Mouse (Mus musculus): Measurements from ENCODE around the gene Snx7. TPM values are rescaled to one million over a fixed set of nuclear protein-coding genes. Genes with fewer than 3 reads are reported as not detected.

Gene Snx7
- polyA plus RNA-seq, 1 experiment = 53.9 TPM

GRCm38 (mm10) chr3:117851278-117852053, 17.3 kb downstream of the Snx7 start:
- H3K36me3 ChIP-seq (ENCODE audit: control insufficient read depth, insufficient read depth, low read length) = no peaks in the 10 kb centered on the region
- 90% methylated on average over 18 of the region's 18 CpGs for WGBS
- no peak for DNase-seq
- H3K4me1 ChIP-seq (ENCODE audit: control insufficient read depth, insufficient read depth, low read length) = peaks cover 1% of the 10 kb centered on the region; the same call in 1 of the 2 replicates
- no peaks in the 10 kb centered on the region for H3K27me3 ChIP-seq (replicated peaks; ENCODE audit: control insufficient read depth, insufficient read depth, low read length)
- TF ChIP-seq CTCF (conservative IDR thresholded peaks at IDR 0.05; ENCODE audit: insufficient read depth, insufficient read length, low read depth, low read length) = no peak
- TF ChIP-seq POLR2A (IDR thresholded peaks at IDR 0.05; ENCODE audit: low read depth, low read length) = no peak
- no peak overlapping the region for H3K27ac ChIP-seq (ENCODE audit: insufficient read depth, low read depth, low read length)
- H3K4me3 ChIP-seq (ENCODE audit: insufficient read depth, low read depth, low read length) = no peak overlapping the region

- no peak for TF ChIP-seq CTCF (conservative IDR thresholded peaks at IDR 0.05; ENCODE audit: insufficient read depth, insufficient read length, low read depth, low read length)
- no peak for TF ChIP-seq POLR2A (IDR thresholded peaks at IDR 0.05; ENCODE audit: low read depth, low read length)
- no peak for DNase-seq
- no peak overlapping the region for H3K4me3 ChIP-seq (ENCODE audit: insufficient read depth, low read depth, low read length)
- H3K4me1 ChIP-seq (ENCODE audit: control insufficient read depth, insufficient read depth, low read length) = no peaks in the 10 kb centered on the region
- H3K27me3 ChIP-seq (replicated peaks; ENCODE audit: control insufficient read depth, insufficient read depth, low read length) = no peaks in the 10 kb centered on the region
- WGBS = 78% methylated on average over 6 of the region's 6 CpGs
- H3K36me3 ChIP-seq (ENCODE audit: control insufficient read depth, insufficient read depth, low read length) = peaks cover 1% of the 10 kb centered on the region; the same call in 1 of the 2 replicates
- H3K27ac ChIP-seq (ENCODE audit: insufficient read depth, low read depth, low read length) = no peak overlapping the region
Observed at GRCm38 (mm10) chr3:117848866-117849265, 19.9 kb downstream of the Snx7 start.

GRCm38 (mm10) chr3:117842658-117843057, 26.1 kb downstream of the Snx7 start:
- TF ChIP-seq CTCF (conservative IDR thresholded peaks at IDR 0.05; ENCODE audit: insufficient read depth, insufficient read length, low read depth, low read length) (no peak), POLR2A (IDR thresholded peaks at IDR 0.05; ENCODE audit: low read depth, low read length) (no peak)
- Histone ChIP-seq H3K27me3 (replicated peaks; ENCODE audit: control insufficient read depth, insufficient read depth, low read length) (no peaks in the 10 kb centered on the region), H3K36me3 (ENCODE audit: control insufficient read depth, insufficient read depth, low read length) (peaks cover 1% of the 10 kb centered on the region; the same call in 1 of the 2 replicates), H3K4me1 (ENCODE audit: control insufficient read depth, insufficient read depth, low read length) (no peaks in the 10 kb centered on the region), H3K27ac (ENCODE audit: insufficient read depth, low read depth, low read length) (no peak overlapping the region), H3K4me3 (ENCODE audit: insufficient read depth, low read depth, low read length) (no peak overlapping the region)
- WGBS = 84% methylated on average over 1 of the region's 1 CpGs
- no peak for DNase-seq

- Histone ChIP-seq H3K36me3 (ENCODE audit: control insufficient read depth, insufficient read depth, low read length) (peaks cover 5% of the 10 kb centered on the region), H3K4me3 (ENCODE audit: insufficient read depth, low read depth, low read length) (no peak overlapping the region), H3K27me3 (replicated peaks; ENCODE audit: control insufficient read depth, insufficient read depth, low read length) (no peaks in the 10 kb centered on the region), H3K27ac (ENCODE audit: insufficient read depth, low read depth, low read length) (no peak overlapping the region), H3K4me1 (ENCODE audit: control insufficient read depth, insufficient read depth, low read length) (no peaks in the 10 kb centered on the region)
- TF ChIP-seq CTCF (conservative IDR thresholded peaks at IDR 0.05; ENCODE audit: insufficient read depth, insufficient read length, low read depth, low read length) (no peak), POLR2A (IDR thresholded peaks at IDR 0.05; ENCODE audit: low read depth, low read length) (no peak)
- whole genome bisulfite sequencing = 75% methylated on average over 12 of the region's 12 CpGs
- DNase-seq = no peak
Observed at GRCm38 (mm10) chr3:117839867-117840545, 28.7 kb downstream of the Snx7 start.

GRCm38 (mm10) chr3:117838020-117838419, 30.7 kb downstream of the Snx7 start:
- Histone ChIP-seq H3K4me1 (ENCODE audit: control insufficient read depth, insufficient read depth, low read length) (no peaks in the 10 kb centered on the region), H3K27ac (ENCODE audit: insufficient read depth, low read depth, low read length) (no peak overlapping the region), H3K36me3 (ENCODE audit: control insufficient read depth, insufficient read depth, low read length) (peaks cover 3% of the 10 kb centered on the region), H3K27me3 (replicated peaks; ENCODE audit: control insufficient read depth, insufficient read depth, low read length) (no peaks in the 10 kb centered on the region), H3K4me3 (ENCODE audit: insufficient read depth, low read depth, low read length) (no peak overlapping the region)
- TF ChIP-seq POLR2A (IDR thresholded peaks at IDR 0.05; ENCODE audit: low read depth, low read length) = no peak
- TF ChIP-seq CTCF (conservative IDR thresholded peaks at IDR 0.05; ENCODE audit: insufficient read depth, insufficient read length, low read depth, low read length) = no peak
- DNase-seq = no peak
- 54% methylated on average over 3 of the region's 3 CpGs for WGBS

GRCm38 (mm10) chr3:117826486-117827200, 42.1 kb downstream of the Snx7 start:
- Histone ChIP-seq H3K27me3 (replicated peaks; ENCODE audit: control insufficient read depth, insufficient read depth, low read length) (no peaks in the 10 kb centered on the region), H3K4me1 (ENCODE audit: control insufficient read depth, insufficient read depth, low read length) (no peaks in the 10 kb centered on the region), H3K4me3 (ENCODE audit: insufficient read depth, low read depth, low read length) (no peak overlapping the region), H3K27ac (ENCODE audit: insufficient read depth, low read depth, low read length) (no peak overlapping the region), H3K36me3 (ENCODE audit: control insufficient read depth, insufficient read depth, low read length) (no peaks in the 10 kb centered on the region; the same call in 1 of the 2 replicates)
- WGBS = 93% methylated on average over 6 of the region's 6 CpGs
- DNase-seq = no peak
- no peak for TF ChIP-seq POLR2A (IDR thresholded peaks at IDR 0.05; ENCODE audit: low read depth, low read length)
- no peak for TF ChIP-seq CTCF (conservative IDR thresholded peaks at IDR 0.05; ENCODE audit: insufficient read depth, insufficient read length, low read depth, low read length)

Data from kidney, adult 2 months (tissue).